Mouse (Mus musculus) kidney, adult 8-10 months (tissue): ENCODE data around the gene Abhd17a.
A peak's percentile ranks its signal among the peaks of the same experiment; 100 is the strongest.

Experiments
- DNase-seq, 2 experiments: peaks; one replicate each; pipeline ENCODE4 v3.0.0; 2022

Gene Abhd17a

DNA sequence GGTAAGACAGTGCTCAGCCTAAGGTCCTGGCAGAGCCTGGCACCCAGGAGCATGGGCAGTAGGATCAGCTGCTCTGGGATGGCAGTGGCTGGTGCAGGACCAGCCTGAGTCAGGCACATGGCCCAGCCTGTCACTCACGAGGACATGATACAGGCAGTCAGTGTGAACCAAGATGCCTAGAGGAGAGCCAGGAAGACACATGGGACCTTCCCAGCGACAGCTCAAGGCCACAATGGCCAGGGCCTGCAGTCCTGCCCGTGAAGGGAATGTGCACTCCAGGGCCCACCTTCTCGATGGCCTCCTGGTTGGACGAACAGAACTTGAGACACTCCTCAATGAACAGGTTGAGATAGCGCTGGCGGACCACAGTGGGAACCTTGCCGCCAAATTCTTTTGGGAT, 44.6 kb downstream of the Abhd17a start:
- no peak for DNase-seq

DNA sequence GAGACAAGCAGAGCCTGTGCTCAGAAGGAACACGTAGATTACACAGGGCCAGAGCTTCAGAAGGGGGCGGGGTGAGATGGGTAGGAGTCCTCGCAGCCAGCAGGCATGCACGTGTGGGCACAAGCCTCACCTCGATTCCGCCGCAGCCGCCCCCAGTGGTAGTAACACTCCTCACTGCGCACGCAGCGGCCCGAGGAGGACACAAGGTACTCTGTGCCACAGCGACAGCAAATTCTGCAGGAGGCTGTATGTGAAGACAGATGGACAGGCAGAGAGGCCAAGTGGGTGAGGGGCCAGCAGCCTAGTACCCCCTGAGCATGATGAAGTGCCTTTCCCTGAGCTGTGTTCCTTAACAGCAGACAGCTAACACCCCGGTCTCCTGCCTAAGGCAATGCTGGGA, 46.3 kb downstream of the Abhd17a start:
- DNase-seq, result no peak

DNA sequence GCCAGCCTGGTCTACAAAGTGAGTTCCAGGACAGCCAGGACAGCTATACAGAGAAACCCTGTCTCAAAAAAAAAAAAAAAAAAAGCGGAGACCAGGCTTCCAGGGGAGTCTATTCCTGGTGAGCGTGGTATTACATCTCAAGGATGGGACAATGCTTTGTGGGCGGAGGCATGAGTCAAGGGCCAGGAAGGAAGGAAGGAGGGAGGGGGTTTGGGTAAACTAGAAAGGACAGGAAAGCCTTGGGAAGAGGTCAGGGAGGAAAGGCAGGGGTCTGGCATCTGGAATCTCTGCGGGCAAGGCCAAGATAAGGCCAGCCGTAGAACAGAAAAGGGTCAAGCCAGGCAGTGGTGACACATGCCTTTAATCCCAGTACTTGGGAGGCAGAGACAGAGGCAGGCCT, 50.6 kb downstream of the Abhd17a start:
- no peak for DNase-seq

GRCm38 (mm10) chr10:80538710-80539394, 51.3 kb downstream of the Abhd17a start, which contains the start of gene Atp8b3:
Gene Atp8b3, minus strand, starts transcription at chr10:80539124.
- DNase-seq, result peak; percentile 85 to 87

GRCm38 (mm10) chr10:80538180-80538579, 52.0 kb downstream of the Abhd17a start:
- DNase-seq, result no peak

DNA sequence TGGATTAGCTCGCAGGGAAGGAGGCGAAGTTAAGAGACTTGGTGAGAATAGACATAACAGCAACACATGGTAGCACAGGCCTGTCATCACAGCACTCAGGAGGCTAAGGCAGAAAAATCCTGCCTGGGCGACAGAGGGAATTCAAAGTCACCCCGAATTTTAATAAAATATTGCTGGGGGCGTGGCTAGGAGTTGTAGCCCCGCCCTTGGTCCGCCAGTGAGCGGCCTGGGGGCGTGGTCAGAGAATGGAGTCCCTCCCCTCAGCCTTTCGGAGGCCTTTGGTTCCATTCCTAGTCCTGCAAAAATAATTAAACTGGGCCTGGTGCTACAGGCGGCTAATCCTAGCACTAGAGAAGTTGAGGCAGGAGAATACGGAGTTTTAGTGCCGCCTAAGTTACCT, 54.4 kb downstream of the Abhd17a start:
- DNase-seq, result no peak

DNA sequence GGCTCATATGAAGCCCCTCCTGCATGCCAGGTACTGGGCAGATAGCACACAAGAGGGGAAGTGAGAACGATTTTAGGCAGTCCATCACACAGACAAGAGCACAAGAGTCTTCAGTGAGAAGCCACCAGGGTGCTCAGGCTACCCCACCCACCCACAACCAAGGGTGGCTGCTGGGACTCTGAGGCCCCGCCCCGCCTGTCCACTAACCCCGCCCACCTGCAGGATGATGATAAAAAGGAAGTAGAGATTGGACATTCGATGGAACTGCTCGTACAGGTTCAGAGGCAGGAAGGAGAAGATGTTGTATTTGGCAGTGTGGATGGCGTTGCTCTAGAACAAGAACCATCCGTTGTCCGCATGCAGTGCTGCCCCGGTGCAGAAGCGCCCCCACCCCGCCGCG, 55.1 kb downstream of the Abhd17a start:
- DNase-seq, result no peak

DNA sequence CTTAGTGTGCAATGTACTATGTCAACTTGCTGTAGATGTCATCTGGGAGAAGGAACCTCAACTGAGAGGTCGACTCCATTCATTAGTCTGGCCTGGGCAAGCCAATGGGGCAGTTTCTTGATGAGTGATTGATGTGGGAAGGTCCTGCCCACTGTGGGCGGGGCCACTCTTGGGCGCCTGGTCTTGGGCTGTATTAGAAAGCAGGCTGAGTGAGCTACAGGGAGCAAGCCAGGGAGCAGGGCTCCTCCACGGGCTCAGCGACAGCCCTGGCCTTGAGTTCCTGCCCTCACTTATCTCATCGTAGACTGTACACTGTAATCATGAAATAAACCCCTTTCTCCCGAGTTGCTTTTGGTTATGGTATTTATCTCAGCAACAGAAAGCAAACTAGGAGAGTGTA, 56.4 kb downstream of the Abhd17a start:
- no peak for DNase-seq
